Mouse (Mus musculus) bone marrow, adult 2 months (tissue): ENCODE measurements around the gene Pif1. TPM values are rescaled to one million over a fixed set of nuclear protein-coding genes. Genes with fewer than 3 reads are reported as not detected.

Experiments used
- H3K27ac ChIP-seq: fragments of 200-500 bp; 2 replicates; pipeline ENCODE4 v1.5.1; 2012; ENCODE audit warnings: low read depth, mild to moderate bottlenecking, control low read depth, inconsistent platforms, low read length; ENCODE audit not compliant: control insufficient read depth, poor library complexity, insufficient read depth
- H3K4me1 ChIP-seq: fragments of 200-500 bp; 2 replicates; pipeline ENCODE4 v1.6.1; 2011; ENCODE audit warnings: low read length; ENCODE audit not compliant: control insufficient read depth, insufficient read depth
- H3K4me3 ChIP-seq: fragments of 200-500 bp; replicated peaks from 2 replicates; pipeline ENCODE3; 2011; ENCODE audit warnings: mild to moderate bottlenecking, low read depth, low read length, control low read depth; ENCODE audit not compliant: control insufficient read depth
- CTCF ChIP-seq: fragments of 200-500 bp; IDR thresholded peaks from 2 replicates; pipeline ENCODE4 v1.5.1; 2011; ENCODE audit warnings: low read length, control low read depth; ENCODE audit not compliant: control insufficient read depth, insufficient read depth
- POLR2A ChIP-seq: fragments of 200-500 bp; IDR thresholded peaks from 2 replicates; pipeline ENCODE4 v1.6.1; 2011; ENCODE audit warnings: low read depth, mild to moderate bottlenecking, control low read depth, low read length, borderline replicate concordance; ENCODE audit not compliant: control insufficient read depth
- WGBS: fragments of 180-500 bp; shearing (Covaris S2); methylation state at CpG from one replicate; pipeline ENCODE4 v1.1.7; 2018; 5-methylcytosine and 5-hydroxymethylcytosine counted together
- polyA plus RNA-seq: library from polyadenylated mRNA; stranded (reverse); fragments of >200 nt; gene quantifications from 2 replicates; pipeline ENCODE4 v1.2.4, GENCODE M21; 2011; ENCODE audit warnings: low replicate concordance; ENCODE audit not compliant: missing spikeins, insufficient read depth, insufficient read length

Gene Pif1
- polyA plus RNA-seq, 1 experiment = 29.8 TPM

- TF ChIP-seq CTCF (no peak), POLR2A (no peak)
- no peak overlapping the region for H3K4me3 ChIP-seq
- 81% methylated on average over 5 of the region's 5 CpGs for WGBS
- no peak overlapping the region for H3K27ac ChIP-seq
- H3K4me1 ChIP-seq = no peaks in the 10 kb centered on the region
Observed at GRCm38 (mm10) chr9:65611969-65612486, 25.1 kb downstream of the Pif1 start.

DNA sequence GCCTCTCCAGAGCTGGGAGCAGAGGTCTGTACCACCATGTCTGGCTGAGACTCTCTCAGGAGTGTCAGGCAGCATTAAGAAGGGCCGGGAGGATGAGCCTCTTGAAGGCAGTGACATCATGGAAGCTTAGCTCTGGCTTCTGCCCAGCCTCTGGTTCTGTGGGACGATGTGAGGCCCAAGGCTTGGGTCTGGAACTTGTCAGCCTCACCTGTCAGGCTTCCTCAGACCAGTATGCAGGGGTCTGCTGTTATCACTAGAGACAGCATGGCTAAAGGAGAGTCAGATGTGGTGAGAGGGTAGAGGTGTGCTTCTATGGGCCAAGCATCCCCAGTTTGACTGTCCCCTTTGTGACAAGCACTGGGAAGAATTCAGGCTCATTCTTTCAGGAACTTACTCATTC, 26.1 kb downstream of the Pif1 start:
- TF ChIP-seq CTCF (no peak), POLR2A (no peak)
- H3K4me1 ChIP-seq = no peaks in the 10 kb centered on the region
- 76% methylated on average over 2 of the region's 2 CpGs for WGBS
- no peak overlapping the region for H3K4me3 ChIP-seq
- no peak overlapping the region for H3K27ac ChIP-seq

GRCm38 (mm10) chr9:65619311-65619710, 32.4 kb downstream of the Pif1 start:
- no peak overlapping the region for H3K27ac ChIP-seq
- H3K4me1 ChIP-seq = no peaks in the 10 kb centered on the region
- WGBS = 66% methylated on average over 3 of the region's 3 CpGs
- H3K4me3 ChIP-seq = no peak overlapping the region
- TF ChIP-seq CTCF (no peak), POLR2A (no peak)

DNA sequence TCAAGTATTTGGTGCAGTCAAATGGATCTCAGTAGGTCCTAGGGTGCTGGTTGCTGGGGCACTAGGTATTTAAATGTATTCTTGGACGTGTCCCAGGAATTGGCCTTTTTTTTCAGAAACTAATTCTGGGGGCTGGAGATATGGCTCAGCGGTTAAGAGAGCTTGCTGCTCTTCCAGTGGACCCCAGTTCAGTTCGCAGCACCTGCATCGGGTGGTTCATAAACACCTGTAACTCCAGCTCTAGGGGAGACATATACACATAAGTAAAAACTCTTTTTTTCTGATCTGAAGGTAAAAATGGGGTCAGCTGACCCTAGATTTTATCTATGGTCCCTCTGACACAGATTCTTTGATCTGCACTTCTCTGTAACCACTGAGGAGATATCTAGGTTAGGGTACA, 34.2 kb downstream of the Pif1 start:
- no peak overlapping the region for H3K27ac ChIP-seq
- WGBS = 81% methylated on average over 4 of the region's 4 CpGs
- TF ChIP-seq CTCF = no peak
- no peak for TF ChIP-seq POLR2A

GRCm38 (mm10) chr9:65621666-65622065, 34.7 kb downstream of the Pif1 start:
- H3K4me3 ChIP-seq = no peak overlapping the region
- H3K27ac ChIP-seq = no peak overlapping the region
- no peaks in the 10 kb centered on the region for H3K4me1 ChIP-seq
- 68% methylated on average over 2 of the region's 2 CpGs for WGBS
- TF ChIP-seq POLR2A (no peak), CTCF (no peak)

More for the DNA sequence above, 34.2 kb downstream of the Pif1 start:
- H3K4me1 ChIP-seq = no peaks in the 10 kb centered on the region
- no peak overlapping the region for H3K4me3 ChIP-seq

DNA sequence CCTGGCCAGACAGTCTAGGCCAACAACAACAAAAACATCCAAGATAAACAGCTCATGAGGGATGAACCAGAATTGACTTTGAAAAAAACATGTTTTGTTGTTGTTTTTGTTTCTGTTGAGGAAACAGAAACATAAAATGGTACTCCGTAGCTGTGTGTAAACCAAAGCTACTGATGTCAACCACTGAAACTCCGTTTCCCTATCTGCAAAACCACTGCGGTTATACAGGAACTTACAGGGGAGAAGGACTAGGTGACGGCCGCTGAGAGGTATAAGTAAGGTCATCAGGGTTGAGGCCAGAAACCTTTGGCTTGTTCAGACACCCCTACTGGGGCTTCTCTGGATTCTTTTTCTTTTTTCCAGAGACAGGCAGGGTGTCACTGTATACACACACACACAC, 35.9 kb downstream of the Pif1 start:
- WGBS = 13% methylated on average over 5 of the region's 5 CpGs
- TF ChIP-seq CTCF (no peak), POLR2A (no peak)
- Histone ChIP-seq H3K4me1 (no peaks in the 10 kb centered on the region), H3K4me3 (no peak overlapping the region), H3K27ac (no peak overlapping the region)

DNA sequence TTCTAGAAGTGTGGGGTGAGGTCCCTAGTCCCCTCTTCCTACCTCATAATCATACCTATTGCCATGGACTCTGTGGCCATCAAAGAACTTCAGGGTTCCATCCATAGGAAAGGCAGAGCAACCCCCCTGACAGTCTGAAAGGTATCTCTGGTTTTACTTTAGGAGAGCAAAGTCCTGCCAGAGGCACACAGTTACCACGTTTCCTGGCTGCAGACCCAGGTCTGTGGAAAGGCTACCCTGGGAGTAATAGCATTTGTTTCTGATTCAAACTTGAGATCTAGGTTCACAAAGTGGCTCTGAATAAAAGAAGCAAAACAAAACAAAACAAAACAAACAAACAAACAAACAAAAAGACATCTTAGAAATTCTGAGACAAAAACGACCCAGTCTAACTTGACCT, 37.3 kb downstream of the Pif1 start:
- TF ChIP-seq CTCF = no peak
- TF ChIP-seq POLR2A = no peak
- no peak overlapping the region for H3K4me3 ChIP-seq
- WGBS = 66% methylated on average over 2 of the region's 2 CpGs

GRCm38 (mm10) chr9:65629025-65629766, 42.2 kb downstream of the Pif1 start, which contains the start of gene Rbpms2:
Rbpms2 (plus strand) TSS chr9:65629648.
- no peaks in the 10 kb centered on the region for H3K4me1 ChIP-seq
- no peak for TF ChIP-seq CTCF
- no peak for TF ChIP-seq POLR2A
- WGBS = 4% methylated on average over 40 of the region's 40 CpGs
- peak within 1 kb of the TSS; percentile 53 for H3K4me3 ChIP-seq
- H3K27ac ChIP-seq = peak within 1 kb of the TSS; percentile 27; the same call in 1 of the 2 replicates

More for the DNA sequence above, 37.3 kb downstream of the Pif1 start:
- Histone ChIP-seq H3K4me1 (no peaks in the 10 kb centered on the region), H3K27ac (no peak overlapping the region)
